Mouse (Mus musculus): ENCODE measurements at regions not wholly inside any gene's neighbourhood (a gene's known extent, or its start where the extent isn't known, plus 50 kb on each side); places are given as distances from the start of the nearest gene placed in this dataset.

- TF ChIP-seq POLR2A (IDR thresholded peaks at IDR 0.05; ENCODE audit: borderline replicate concordance, insufficient read depth, low read length), result no peak
- TF ChIP-seq CTCF (IDR thresholded peaks at IDR 0.05; ENCODE audit: borderline replicate concordance, insufficient read depth, low read depth, low read length), result no peak
These were observed 1621.0 kb upstream of the Flrt2 start for GRCm38 (mm10) chr12:94070940-94071505.

Data from cerebellum, adult 2 months (tissue).